Mouse (Mus musculus) urinary bladder, postnatal 10 days (tissue): ENCODE results near the gene Tmem87a.
A peak's percentile ranks its signal among the peaks of the same experiment; 100 is the strongest.

Experiments
- DNase-seq: peaks from one replicate; pipeline ENCODE4 v3.0.0; 2022; ENCODE audit warnings: low spot score

Gene Tmem87a

DNA sequence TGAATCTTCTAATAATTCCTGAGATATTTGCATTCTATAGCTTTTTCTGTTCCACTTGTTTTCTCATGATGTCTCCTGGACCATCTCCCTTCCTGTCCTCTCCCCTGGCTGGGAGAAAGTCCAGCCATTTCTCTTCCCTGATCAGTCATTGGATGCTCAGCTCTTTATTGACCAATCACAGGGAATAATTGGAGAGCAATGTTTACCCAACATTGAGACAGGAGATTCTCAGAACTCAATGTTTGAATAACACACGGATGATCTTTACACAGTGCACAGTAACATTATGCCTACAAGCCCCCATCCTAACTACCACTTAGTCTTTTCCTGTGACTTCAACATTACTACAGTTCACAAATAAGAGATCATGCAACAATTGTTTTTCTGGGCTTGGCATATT is 43.5 kb downstream of the Tmem87a start:
- no peak for DNase-seq

DNA sequence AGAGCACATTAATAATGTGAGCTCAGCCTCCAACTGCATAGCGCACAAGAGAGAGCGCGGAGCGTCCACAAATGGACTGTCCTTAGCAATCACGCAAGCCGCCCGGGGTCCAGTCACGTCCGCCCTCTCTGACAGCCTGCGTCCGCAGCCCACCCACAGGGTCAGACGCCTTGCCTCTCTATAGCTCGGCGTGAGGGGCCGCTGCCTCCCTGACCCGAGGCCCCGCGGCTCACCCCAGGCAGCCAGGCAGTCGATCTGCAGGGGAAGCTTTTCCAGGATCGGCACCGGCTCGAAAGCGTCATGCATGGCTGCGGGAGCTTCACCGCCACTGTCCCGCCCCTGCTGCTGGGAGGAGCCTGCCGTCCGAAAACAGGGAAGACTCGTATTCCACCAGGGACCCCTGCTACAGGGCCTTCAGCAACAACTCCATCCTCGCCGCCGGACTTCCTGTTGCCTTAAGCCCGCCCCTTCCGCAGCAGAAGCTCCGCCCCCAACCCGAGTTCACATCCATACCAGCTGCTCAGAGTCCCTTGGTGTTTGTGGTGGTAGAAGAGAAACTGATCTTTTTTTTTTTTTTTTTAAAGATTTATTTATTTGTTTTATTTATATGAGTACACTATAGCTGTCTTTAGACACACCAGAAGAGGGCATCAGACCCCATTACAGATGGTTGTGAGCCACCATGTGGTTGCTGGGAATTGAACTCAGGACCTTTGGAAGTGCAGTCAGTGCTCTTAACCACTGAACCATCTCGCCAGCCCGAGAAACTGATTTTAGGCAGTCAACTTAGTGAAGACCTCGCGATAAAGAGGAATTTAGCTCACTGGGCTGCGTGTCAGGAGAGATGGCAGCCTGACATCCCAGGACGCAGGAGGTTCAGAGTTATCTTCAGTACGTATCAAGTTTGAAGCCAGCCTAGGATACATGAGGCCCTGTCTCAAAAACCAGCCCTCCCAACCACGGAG is 50.9 kb downstream of the Tmem87a start, which contains the start of gene Vps39:
Gene Vps39, minus strand, starts transcription at position 456 of the 965 bp plus-strand sequence.
- peak; percentile 65 for DNase-seq

DNA sequence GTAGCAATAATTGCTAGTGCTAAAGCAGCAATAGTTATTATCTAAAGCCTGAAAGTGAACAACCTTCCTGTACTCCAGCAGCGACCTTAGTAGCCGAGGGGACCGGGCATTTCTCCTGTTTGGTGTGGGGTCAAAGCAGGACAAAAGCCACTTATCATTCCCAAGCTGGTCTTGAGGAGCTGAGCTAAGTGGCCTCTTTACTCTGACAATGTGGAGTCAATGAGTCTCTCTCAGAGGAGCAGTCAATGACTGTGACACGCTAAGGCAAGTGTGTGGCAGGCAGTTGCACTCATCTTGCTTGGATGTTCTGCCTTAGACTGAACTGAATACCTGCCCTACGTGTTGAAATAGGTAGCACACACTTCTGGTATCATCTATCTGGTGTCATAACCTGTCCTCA is 52.6 kb downstream of the Tmem87a start:
- no peak for DNase-seq

DNA sequence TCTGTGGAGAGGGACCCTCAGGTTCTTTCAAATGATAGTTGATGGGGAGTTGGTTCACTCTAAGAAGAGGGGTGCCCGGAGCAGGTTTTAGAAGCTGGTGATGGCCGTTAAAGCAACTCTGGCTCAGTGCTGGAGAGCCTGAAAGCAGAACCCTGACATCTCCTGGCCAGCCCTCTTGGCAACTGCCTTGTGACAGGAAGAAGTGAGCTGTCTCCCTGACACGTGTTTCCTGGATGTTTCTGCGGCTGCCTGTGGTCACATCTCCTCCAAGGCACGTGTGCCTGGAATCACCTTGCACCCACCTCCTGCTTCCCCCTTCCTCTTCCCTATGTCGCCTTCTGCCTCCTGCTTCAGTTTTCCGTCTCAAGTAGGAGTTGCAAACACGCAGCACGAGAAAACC is 55.8 kb downstream of the Tmem87a start:
- DNase-seq = no peak

DNA sequence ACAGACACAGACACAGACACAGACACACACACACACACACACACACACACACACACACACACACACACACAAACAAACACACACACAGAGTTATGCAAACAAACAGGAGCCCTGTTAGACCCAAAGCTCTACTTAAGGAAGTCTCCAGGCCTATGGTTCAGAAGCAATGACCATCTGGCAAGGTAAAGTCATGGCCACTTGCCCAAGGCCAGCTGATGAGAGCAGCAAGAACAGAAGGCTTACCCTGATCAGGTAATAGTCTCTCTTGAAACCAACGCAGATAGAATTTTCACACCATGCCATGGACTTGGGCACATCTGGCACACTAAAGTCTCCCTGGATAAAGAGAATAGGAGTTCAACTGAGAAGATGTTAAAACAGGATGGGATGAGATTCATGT is 62.2 kb downstream of the Tmem87a start:
- DNase-seq = no peak

DNA sequence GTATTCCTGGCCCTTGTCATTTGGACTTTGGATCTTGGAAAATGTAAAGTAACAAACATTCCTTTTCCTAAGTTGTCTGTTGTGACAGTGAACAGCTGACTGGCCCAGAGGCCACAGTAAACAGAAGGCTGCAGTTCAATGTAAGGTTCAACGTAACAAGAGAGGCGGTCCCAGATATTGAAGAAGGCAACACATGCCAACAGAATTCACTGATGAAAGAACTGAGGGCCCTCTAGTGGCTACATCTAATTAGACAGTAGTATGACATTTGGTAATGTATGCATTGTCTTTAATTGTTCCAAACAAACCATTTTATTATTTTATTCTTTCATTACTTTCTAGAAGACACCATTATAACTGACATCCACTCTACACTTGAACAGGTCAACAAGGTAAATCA is 66.0 kb downstream of the Tmem87a start:
- no peak for DNase-seq

DNA sequence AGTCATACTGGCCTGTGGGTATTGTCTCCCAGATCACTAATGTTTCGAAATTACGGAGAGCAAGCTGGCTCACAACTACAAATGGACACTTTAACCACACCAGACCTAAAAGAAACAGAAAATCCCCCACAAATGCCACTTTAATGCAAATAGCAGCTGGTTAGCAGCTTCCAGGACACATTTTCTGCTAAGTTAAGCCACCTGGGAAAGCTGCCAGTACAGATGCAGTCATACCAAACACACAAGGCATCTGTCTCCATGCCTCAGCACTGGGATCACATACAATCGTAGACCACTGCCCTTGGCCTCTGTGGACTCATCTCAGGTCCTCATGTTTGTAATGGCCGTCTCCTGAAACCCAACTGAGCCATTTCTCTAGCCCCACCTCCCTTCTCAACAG is 72.3 kb downstream of the Tmem87a start:
- DNase-seq = no peak

DNA sequence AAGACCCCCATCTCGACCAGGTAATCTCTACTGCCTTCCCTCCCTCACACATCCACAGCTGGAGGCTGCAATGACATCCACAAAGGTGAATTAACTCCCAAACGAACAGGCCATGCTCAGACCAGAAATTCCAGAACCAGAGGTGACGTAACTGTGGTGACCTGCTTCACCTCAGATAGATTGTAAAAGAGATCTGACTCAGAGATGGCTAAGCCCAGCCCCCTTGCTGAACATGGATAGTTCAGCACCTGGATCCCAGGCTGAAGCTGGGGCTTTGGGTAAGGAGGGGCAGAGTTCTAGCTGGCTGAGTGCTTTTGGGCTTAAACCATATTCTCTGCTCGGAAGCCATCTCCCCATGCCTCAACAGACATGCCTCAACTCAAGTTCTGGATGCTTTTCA is 88.8 kb downstream of the Tmem87a start:
- DNase-seq = no peak

DNA sequence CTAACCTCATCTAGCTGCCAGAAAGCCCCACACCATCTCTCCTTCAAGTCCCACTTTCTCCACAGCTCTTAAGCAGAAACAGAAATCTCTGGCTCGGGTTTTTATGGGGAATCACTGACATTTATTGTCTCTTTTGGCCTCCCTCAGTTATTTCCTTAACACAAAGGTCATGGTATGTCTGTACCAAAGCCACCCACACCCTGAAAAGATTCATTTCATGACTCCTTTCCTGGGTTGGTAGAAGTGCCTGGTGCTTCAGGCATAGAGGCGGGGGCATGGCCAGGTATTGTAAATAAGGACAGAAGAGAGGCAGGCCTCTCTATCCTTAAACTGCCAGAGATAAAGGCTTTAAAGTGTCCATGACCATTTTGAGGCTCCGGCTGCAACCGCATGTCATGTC is 89.4 kb downstream of the Tmem87a start:
- no peak for DNase-seq

DNA sequence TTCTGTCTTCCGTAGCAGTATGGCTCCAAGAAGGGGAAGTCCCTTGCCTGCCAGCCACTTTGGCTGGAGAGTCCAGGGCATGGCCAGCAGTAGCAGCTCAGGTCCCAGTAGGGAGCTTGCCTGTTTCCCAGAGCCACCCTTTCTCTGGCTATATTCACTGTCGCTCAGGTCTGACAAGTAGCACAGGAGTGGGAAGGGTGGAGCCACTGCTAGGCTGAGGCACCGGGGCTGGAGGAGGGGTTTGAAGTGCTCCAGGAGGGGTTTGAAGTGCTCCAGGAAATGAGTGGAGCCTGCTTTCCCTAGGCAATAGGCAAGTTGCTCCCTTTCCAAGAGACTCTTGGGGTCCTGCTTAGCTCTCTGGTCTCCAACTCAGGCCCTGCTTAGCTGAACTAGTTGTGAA is 89.9 kb downstream of the Tmem87a start, which contains the start of gene Pla2g4f:
Gene Pla2g4f, minus strand, starts transcription at position 190 of the 400 bp plus-strand sequence.
- DNase-seq = no peak

DNA sequence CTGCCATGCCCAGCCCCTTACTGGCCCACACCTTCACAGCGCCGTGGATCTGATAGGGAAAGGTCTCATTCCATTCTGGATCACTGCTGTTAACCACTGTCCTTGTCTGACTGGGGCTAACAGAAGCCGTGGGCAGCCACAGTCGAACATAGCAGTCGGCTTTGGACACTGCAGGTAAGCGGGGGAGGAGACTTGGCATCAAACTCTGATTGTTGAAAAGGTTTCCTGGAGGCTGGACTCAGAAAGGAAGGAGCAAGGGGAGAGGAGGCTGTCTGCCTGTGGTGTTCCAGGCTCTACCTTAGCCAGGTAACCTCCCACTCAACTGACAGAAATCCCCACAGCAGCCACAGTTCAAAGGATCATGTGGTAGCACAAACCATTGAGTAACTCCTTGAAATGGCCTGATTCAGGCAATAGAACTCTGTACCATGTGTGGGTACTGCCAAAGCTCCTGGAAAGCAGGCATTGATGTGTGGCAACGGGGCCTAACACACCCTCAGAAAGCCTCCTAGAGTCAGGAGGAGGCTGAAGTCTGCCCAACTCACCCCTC is 91.6 kb downstream of the Tmem87a start:
- no peak for DNase-seq
